Mouse (Mus musculus) myocyte (in vitro differentiated cells): ENCODE measurements around the gene Bcl2l11.

ENCODE experiments used
- CEBPB ChIP-seq: IDR thresholded peaks from 2 replicates; pipeline ENCODE4 v1.6.1; 2011; ENCODE audit warnings: mild to moderate bottlenecking, moderate library complexity; ENCODE audit not compliant: poor library complexity, insufficient read depth, severe bottlenecking
- E2F4 ChIP-seq: IDR thresholded peaks from one replicate; pipeline ENCODE4 v1.6.1; 2011; ENCODE audit warnings: mild to moderate bottlenecking, control low read depth, moderate library complexity; ENCODE audit not compliant: insufficient read depth
- MAX ChIP-seq: IDR thresholded peaks from one replicate; pipeline ENCODE4 v1.6.1; 2011; ENCODE audit warnings: low read depth, mild to moderate bottlenecking, control low read depth
- MYOD1 ChIP-seq, 3 experiments: IDR thresholded peaks; one replicate each; pipeline ENCODE4 v1.6.1; 2011; ENCODE audit warnings: control low read depth in 2 of 3, low read depth in 2 of 3, mild to moderate bottlenecking in 2 of 3, moderate library complexity in 1 of 3; ENCODE audit not compliant: insufficient read length in 2 of 3, control insufficient read depth in 1 of 3
- MYOG ChIP-seq, 3 experiments: IDR thresholded peaks; one replicate each; pipeline ENCODE4 v1.6.1; 2011; ENCODE audit warnings: control low read depth in 2 of 3, low read depth in 2 of 3, mild to moderate bottlenecking in 2 of 3; ENCODE audit not compliant: insufficient read length in 2 of 3, control insufficient read depth in 1 of 3, insufficient read depth in 1 of 3
- POLR2A ChIP-seq: IDR thresholded peaks from one replicate; pipeline ENCODE4 v1.6.1; 2011; ENCODE audit warnings: low read depth, mild to moderate bottlenecking, control low read depth, moderate library complexity; ENCODE audit not compliant: insufficient read length
- POLR2AphosphoS2 ChIP-seq: IDR thresholded peaks from one replicate; pipeline ENCODE4 v1.6.1; 2011; ENCODE audit warnings: low read depth, control low read depth; ENCODE audit not compliant: insufficient read length
- REST ChIP-seq: IDR thresholded peaks from one replicate; pipeline ENCODE4 v1.6.1; 2011; ENCODE audit warnings: mild to moderate bottlenecking, control low read depth, moderate library complexity; ENCODE audit not compliant: insufficient read depth, insufficient read length
- SRF ChIP-seq: IDR thresholded peaks from one replicate; pipeline ENCODE4 v1.6.1; 2011; ENCODE audit warnings: low read depth; ENCODE audit not compliant: control insufficient read depth, insufficient read length
- TCF12 ChIP-seq: IDR thresholded peaks from one replicate; pipeline ENCODE4 v1.6.1; 2011; ENCODE audit warnings: mild to moderate bottlenecking, control low read depth; ENCODE audit not compliant: poor library complexity, insufficient read depth, severe bottlenecking
- TCF3 ChIP-seq: IDR thresholded peaks from one replicate; pipeline ENCODE4 v1.6.1; 2011; ENCODE audit warnings: low read depth, control low read depth; ENCODE audit not compliant: insufficient read length

DNA sequence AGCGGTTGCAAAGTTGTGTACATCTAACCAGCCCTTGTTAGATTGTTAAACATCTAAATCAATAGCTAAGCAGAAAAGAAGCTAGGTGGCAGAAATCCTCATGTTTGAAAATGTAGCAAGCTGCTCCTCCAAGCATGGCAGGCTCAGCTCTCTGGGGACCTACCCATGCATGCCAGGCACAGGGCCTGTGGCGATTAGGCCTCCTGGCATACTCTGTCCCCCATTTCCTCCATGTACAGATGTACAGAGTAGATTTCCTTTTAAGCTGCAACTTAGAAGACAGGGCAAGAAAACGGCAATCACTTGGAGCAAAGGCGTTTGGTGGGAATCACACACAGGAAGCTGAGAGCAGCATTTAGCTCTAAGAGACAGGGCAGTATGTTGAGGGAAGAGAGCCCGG, 31.6 kb upstream of the Bcl2l11 start:
- TF ChIP-seq REST (no peak), MAX (no peak), TCF3 (no peak), POLR2A (no peak), CEBPB (no peak), TCF12 (no peak), MYOD1 (IDR thresholded peaks at IDR 0.05; ENCODE audit: control insufficient read depth in 1 of 3, insufficient read length in 2 of 3, low read depth in 2 of 3) (no peak), E2F4 (no peak), MYOG (IDR thresholded peaks at IDR 0.05; ENCODE audit: control insufficient read depth in 1 of 3, insufficient read depth in 1 of 3, insufficient read length in 2 of 3, low read depth in 2 of 3) (no peak), POLR2AphosphoS2 (no peak), SRF (no peak)
